Mouse (Mus musculus) midbrain, embryonic 11.5 days (tissue): ENCODE results near the gene 1700013F07Rik. TPM values are rescaled to one million over a fixed set of nuclear protein-coding genes. Genes with fewer than 3 reads are reported as not detected.
"Not testable (repeated sequence)": the region's sequence is repeated elsewhere in the genome, so short reads cannot be mapped to it uniquely, and the experiment has no call there.

Source experiments
- ATAC-seq: fragments of 200-750 bp; cut with Nextera tagmentation; 2 replicates; pipeline ENCODE4 v1.8.0; 2017; ENCODE audit warnings: moderate TSS enrichment, moderate library complexity; ENCODE audit not compliant: low FRiP score
- DNase-seq: peaks from one replicate; pipeline ENCODE4 v3.0.0; 2015; ENCODE audit warnings: low spot score; ENCODE audit errors: missing footprints
- H3K27ac ChIP-seq: fragments of 300-500 bp; sonication (generic); 2 replicates; pipeline ENCODE4 v1.5.1; 2014; ENCODE audit warnings: low read depth, low read length
- H3K27me3 ChIP-seq: fragments of 300-500 bp; sonication (generic); 2 replicates; pipeline ENCODE4 v1.6.1; 2014; ENCODE audit warnings: mild to moderate bottlenecking, low read length, moderate library complexity, mixed read lengths; ENCODE audit not compliant: control insufficient read depth, insufficient read depth
- H3K36me3 ChIP-seq: fragments of 300-500 bp; sonication (generic); 2 replicates; pipeline ENCODE4 v1.6.1; 2014; ENCODE audit warnings: mild to moderate bottlenecking, low read length, moderate library complexity, mixed read lengths; ENCODE audit not compliant: control insufficient read depth, insufficient read depth
- H3K4me1 ChIP-seq: fragments of 300-500 bp; sonication (generic); 2 replicates; pipeline ENCODE4 v1.6.1; 2014; ENCODE audit warnings: low read length; ENCODE audit not compliant: control insufficient read depth, insufficient read depth
- H3K4me2 ChIP-seq: fragments of 300-500 bp; sonication (generic); 2 replicates; pipeline ENCODE4 v1.6.1; 2014; ENCODE audit warnings: mild to moderate bottlenecking, moderate library complexity
- H3K4me3 ChIP-seq: fragments of 300-500 bp; sonication (generic); 2 replicates; pipeline ENCODE4 v1.5.1; 2014; ENCODE audit warnings: low read depth, low read length
- H3K9ac ChIP-seq: fragments of 300-500 bp; sonication (generic); 2 replicates; pipeline ENCODE4 v1.6.1; 2014; ENCODE audit warnings: low read length
- H3K9me3 ChIP-seq: fragments of 300-500 bp; sonication (generic); 2 replicates; pipeline ENCODE4 v1.6.1; 2016; ENCODE audit warnings: low read length; ENCODE audit not compliant: control insufficient read depth
- WGBS: fragments of 180-500 bp; shearing (Covaris S2); extraction: QIAGEN DNeasy Blood & Tissue Kit; methylation state at CpG from one replicate; pipeline ENCODE4 v1.1.7; 2014; 5-methylcytosine and 5-hydroxymethylcytosine counted together
- polyA plus RNA-seq: library from polyadenylated mRNA; unstranded; fragments of >200 nt; fragmentation: Nextera tagmentation; extraction: Ambion mirVana; gene quantifications from 2 replicates; pipeline ENCODE4 v1.2.1, GENCODE M21; 2014

1700013F07Rik gene
- polyA plus RNA-seq, 1 experiment from 2014 or later = 0.72 TPM

- H3K36me3 ChIP-seq = peaks cover 9% of the 10 kb centered on the region; the same call in 1 of the 2 replicates
- ATAC-seq (peak; percentile 50), DNase-seq (no peak)
- H3K9me3 ChIP-seq = no peaks in the 10 kb centered on the region
- H3K9ac ChIP-seq = peak overlapping the region; percentile 53; the same call in 1 of the 2 replicates
- H3K4me1 ChIP-seq = peaks cover 13% of the 10 kb centered on the region
- 16% methylated on average over 15 of the region's 15 CpGs for WGBS
- peak overlapping the region; percentile 63 for H3K4me3 ChIP-seq
- peak overlapping the region; percentile 55 for H3K27ac ChIP-seq
- H3K4me2 ChIP-seq = peak overlapping the region; percentile 64
- H3K27me3 ChIP-seq = no peaks in the 10 kb centered on the region
Measured at GRCm38 (mm10) chr3:108562777-108563271, 28.9 kb downstream of the 1700013F07Rik start.

- Histone ChIP-seq H3K36me3 (peaks cover 6% of the 10 kb centered on the region; the same call in 1 of the 2 replicates), H3K27me3 (no peaks in the 10 kb centered on the region), H3K4me2 (peak overlapping the region; percentile 64), H3K9me3 (no peaks in the 10 kb centered on the region), H3K9ac (peak overlapping the region; percentile 53; the same call in 1 of the 2 replicates), H3K27ac (peak overlapping the region; percentile 55; the same call in 1 of the 2 replicates), H3K4me1 (peaks cover 13% of the 10 kb centered on the region), H3K4me3 (peak overlapping the region; percentile 63; the same call in 1 of the 2 replicates)
- peak; percentile 96 for DNase-seq
- WGBS = 6% methylated on average over 4 of the region's 4 CpGs
- 0 out of 2 replicates have a peak, but pooled peaks have one; percentile 1 for ATAC-seq
Measured at GRCm38 (mm10) chr3:108563309-108563708, 29.4 kb downstream of the 1700013F07Rik start.

- H3K36me3 ChIP-seq = no peaks in the 10 kb centered on the region
- H3K27ac ChIP-seq = peak overlapping the region; percentile 90
- peak overlapping the region; percentile 4; the same call in 1 of the 2 replicates for H3K4me2 ChIP-seq
- WGBS = 15% methylated on average over 15 of the region's 15 CpGs
- DNase-seq = peak; percentile 92
- H3K27me3 ChIP-seq = no peaks in the 10 kb centered on the region
- ATAC-seq = peak; percentile 74
- peak overlapping the region; percentile 13; the same call in 1 of the 2 replicates for H3K9ac ChIP-seq
- H3K9me3 ChIP-seq = no peaks in the 10 kb centered on the region
- no peak overlapping the region for H3K4me3 ChIP-seq
- peaks cover 20% of the 10 kb centered on the region; the same call in 1 of the 2 replicates for H3K4me1 ChIP-seq
Measured at GRCm38 (mm10) chr3:108567990-108568877, 34.3 kb downstream of the 1700013F07Rik start.

GRCm38 (mm10) chr3:108569636-108570035 is 35.7 kb downstream of the 1700013F07Rik start:
- DNase-seq, H3K4me2 ChIP-seq, ATAC-seq, H3K4me3 ChIP-seq, H3K9me3 ChIP-seq, H3K27me3 ChIP-seq, H3K9ac ChIP-seq, H3K36me3 ChIP-seq: not testable (repeated sequence)
- Histone ChIP-seq H3K4me1 (peaks cover 25% of the 10 kb centered on the region; the same call in 1 of the 2 replicates), H3K27ac (peak overlapping the region; percentile 90; the same call in 1 of the 2 replicates)
- 58% methylated on average over 3 of the region's 3 CpGs for WGBS

- DNase-seq = no peak
- H3K9ac ChIP-seq = no peak overlapping the region
- H3K36me3 ChIP-seq = no peaks in the 10 kb centered on the region
- no peaks in the 10 kb centered on the region for H3K9me3 ChIP-seq
- H3K4me2 ChIP-seq = peak overlapping the region; percentile 62; the same call in 1 of the 2 replicates
- H3K27ac ChIP-seq = no peak overlapping the region
- WGBS = 88% methylated on average over 14 of the region's 14 CpGs
- H3K4me3 ChIP-seq = no peak overlapping the region
- ATAC-seq = no peak
- no peaks in the 10 kb centered on the region for H3K27me3 ChIP-seq
- peaks cover 25% of the 10 kb centered on the region; the same call in 1 of the 2 replicates for H3K4me1 ChIP-seq
Measured at GRCm38 (mm10) chr3:108570813-108571212, 36.9 kb downstream of the 1700013F07Rik start.

GRCm38 (mm10) chr3:108571443-108572294 is 37.7 kb downstream of the 1700013F07Rik start, which contains the start of gene Taf13:
Gene Taf13 (plus strand): TSS chr3:108571698.
- peak within 1 kb of the TSS; percentile 77 for H3K9ac ChIP-seq
- peak within 1 kb of the TSS; percentile 46 for H3K27ac ChIP-seq
- no peaks in the 10 kb centered on the region for H3K36me3 ChIP-seq
- 4% methylated on average over 42 of the region's 42 CpGs for WGBS
- DNase-seq (peak; percentile 100), ATAC-seq (peak; percentile 94)
- H3K9me3 ChIP-seq = no peaks in the 10 kb centered on the region
- H3K4me3 ChIP-seq = peak within 1 kb of the TSS; percentile 58
- H3K27me3 ChIP-seq = no peaks in the 10 kb centered on the region
- peaks cover 25% of the 10 kb centered on the region; the same call in 1 of the 2 replicates for H3K4me1 ChIP-seq
- H3K4me2 ChIP-seq = peak within 1 kb of the TSS; percentile 62

- H3K4me3 ChIP-seq = peak overlapping the region; percentile 58
- peak overlapping the region; percentile 62 for H3K4me2 ChIP-seq
- H3K27me3 ChIP-seq = no peaks in the 10 kb centered on the region
- H3K36me3 ChIP-seq = no peaks in the 10 kb centered on the region
- 51% methylated on average over 18 of the region's 18 CpGs for WGBS
- DNase-seq (peak; percentile 81), ATAC-seq (no peak)
- H3K27ac ChIP-seq = no peak overlapping the region
- H3K9me3 ChIP-seq = no peaks in the 10 kb centered on the region
- H3K4me1 ChIP-seq = peaks cover 25% of the 10 kb centered on the region; the same call in 1 of the 2 replicates
- peak overlapping the region; percentile 77 for H3K9ac ChIP-seq
Measured at GRCm38 (mm10) chr3:108572309-108573010, 38.5 kb downstream of the 1700013F07Rik start.

GRCm38 (mm10) chr3:108574018-108574417 is 40.1 kb downstream of the 1700013F07Rik start:
- WGBS = 88% methylated on average over 5 of the region's 5 CpGs
- DNase-seq = no peak
- Histone ChIP-seq H3K27ac (no peak overlapping the region), H3K9ac (no peak overlapping the region), H3K9me3 (no peaks in the 10 kb centered on the region), H3K4me1 (peaks cover 20% of the 10 kb centered on the region; the same call in 1 of the 2 replicates), H3K27me3 (no peaks in the 10 kb centered on the region), H3K36me3 (no peaks in the 10 kb centered on the region), H3K4me3 (no peak overlapping the region), H3K4me2 (no peak overlapping the region)
- ATAC-seq = no peak
